Mouse (Mus musculus): ENCODE measurements around the gene Dhtkd1. TPM values are rescaled to one million over a fixed set of nuclear protein-coding genes. Genes with fewer than 3 reads are reported as not detected.
"Not testable (repeated sequence)": the region's sequence is repeated elsewhere in the genome, so short reads cannot be mapped to it uniquely, and the experiment has no call there.

Gene Dhtkd1
- 6.5 and 9.2 TPM in 2 replicates for polyA plus RNA-seq (2016; fragmentation: Nextera tagmentation; extraction: Ambion mirVana)

DNA sequence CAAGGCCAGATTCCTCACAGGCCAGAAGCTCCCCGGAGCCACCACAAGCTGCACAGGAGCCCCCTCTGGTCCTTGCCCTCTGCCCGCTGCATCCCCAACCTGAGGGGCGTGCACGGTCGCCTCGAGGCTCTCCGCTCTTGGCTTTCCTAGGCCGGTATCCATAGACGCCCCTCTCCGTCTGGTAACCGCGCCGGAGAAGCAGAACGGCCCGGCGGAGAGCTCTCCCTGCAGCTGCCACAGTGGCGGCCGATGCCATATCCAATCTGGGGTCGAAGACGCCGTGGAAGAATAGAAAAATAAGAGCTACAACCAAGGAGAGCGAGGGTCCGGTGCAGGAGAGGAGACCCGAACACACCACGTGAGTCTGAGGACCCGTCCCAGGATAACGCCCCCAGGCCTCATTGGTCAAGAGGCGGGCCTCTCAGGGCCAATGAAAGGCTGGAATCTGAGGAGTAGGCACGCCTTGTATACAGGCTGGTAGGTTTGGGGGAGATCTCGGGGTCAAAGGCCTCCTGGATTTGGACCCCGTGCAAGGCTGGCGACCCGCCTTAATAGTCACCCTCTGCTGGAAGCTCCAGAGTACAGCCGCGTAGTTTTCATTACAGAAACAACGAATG, at the start of gene Dhtkd1:
TSS of gene Dhtkd1 (minus strand) at position 377 of the 617 bp plus-strand sequence.
- Histone ChIP-seq H3K4me3 (peak within 1 kb of the TSS; percentile 76), H3K4me1 (peaks cover 14% of the 10 kb centered on the region), H3K27ac (peak within 1 kb of the TSS; percentile 87), H3K9me3 (replicated peaks) (no peaks in the 10 kb centered on the region), H3K27me3 (ENCODE audit: low read depth, poor library complexity, severe bottlenecking) (no peaks in the 10 kb centered on the region), H3K36me3 (no peaks in the 10 kb centered on the region)
- under 1% methylated on average over 36 of the region's 36 CpGs for WGBS
- peak; percentile 82 for DNase-seq (ENCODE audit: low spot score)

DNA sequence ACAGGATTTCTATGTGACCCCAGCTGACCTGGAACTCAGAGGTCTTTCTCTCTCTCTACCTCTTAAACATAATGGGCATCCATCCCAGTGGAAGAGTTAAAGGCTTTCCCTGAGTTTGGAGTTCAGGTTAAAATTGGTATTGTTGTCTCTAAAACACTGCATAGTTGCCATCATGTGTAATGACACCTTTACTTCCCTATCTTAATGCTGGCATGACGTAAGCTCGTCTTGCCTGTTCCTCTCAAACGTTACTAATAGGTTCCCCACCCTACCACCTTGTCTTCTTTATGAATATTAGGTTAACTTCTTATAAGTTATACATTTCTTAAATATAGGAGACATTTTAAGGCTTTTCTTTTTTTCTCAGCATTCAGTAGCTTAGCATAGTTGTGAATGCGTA, 34.9 kb upstream of the Dhtkd1 start:
- H3K9me3 ChIP-seq (replicated peaks), result no peaks in the 10 kb centered on the region
- H3K27me3 ChIP-seq (ENCODE audit: low read depth, poor library complexity, severe bottlenecking), result no peaks in the 10 kb centered on the region
- no peak overlapping the region for H3K4me3 ChIP-seq
- 98% methylated on average over 4 of the region's 4 CpGs for WGBS
- no peak overlapping the region for H3K27ac ChIP-seq
- H3K4me1 ChIP-seq, result no peaks in the 10 kb centered on the region
- peaks cover 72% of the 10 kb centered on the region for H3K36me3 ChIP-seq
- no peak for DNase-seq (ENCODE audit: low spot score)

DNA sequence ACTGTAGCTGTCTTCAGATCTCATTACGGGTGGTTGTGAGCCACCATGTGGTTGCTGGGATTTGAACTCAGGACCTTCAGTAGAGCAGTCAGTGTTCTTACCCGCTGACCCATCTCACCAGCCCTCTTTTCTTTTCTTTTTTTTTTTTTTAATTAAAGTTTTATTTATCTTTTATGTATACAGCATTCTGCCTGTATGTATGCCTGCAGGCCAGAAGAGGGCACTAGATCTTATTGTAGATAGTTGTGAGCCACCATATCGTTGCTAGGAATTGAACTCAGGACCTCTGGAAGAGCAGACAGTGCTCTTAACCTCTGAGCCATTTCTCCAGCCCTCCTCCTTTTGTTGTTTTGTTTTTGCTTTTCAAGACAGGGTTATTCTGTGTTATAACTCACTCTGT, 28.0 kb upstream of the Dhtkd1 start:
- not testable (repeated sequence) for DNase-seq (ENCODE audit: low spot score); H3K4me1 ChIP-seq; H3K27me3 ChIP-seq (ENCODE audit: low read depth, poor library complexity, severe bottlenecking); H3K9me3 ChIP-seq (replicated peaks); H3K27ac ChIP-seq; H3K4me3 ChIP-seq
- H3K36me3 ChIP-seq, result peaks cover 37% of the 10 kb centered on the region
- WGBS, result 98% methylated on average over 3 of the region's 3 CpGs

GRCm38 (mm10) chr2:5965972-5966371, 23.4 kb upstream of the Dhtkd1 start:
- WGBS, result 95% methylated on average over 3 of the region's 3 CpGs
- Histone ChIP-seq H3K4me3 (no peak overlapping the region), H3K36me3 (peaks cover 58% of the 10 kb centered on the region), H3K9me3 (replicated peaks) (no peaks in the 10 kb centered on the region), H3K27ac (no peak overlapping the region), H3K27me3 (ENCODE audit: low read depth, poor library complexity, severe bottlenecking) (no peaks in the 10 kb centered on the region), H3K4me1 (no peaks in the 10 kb centered on the region)
- no peak for DNase-seq (ENCODE audit: low spot score)

DNA sequence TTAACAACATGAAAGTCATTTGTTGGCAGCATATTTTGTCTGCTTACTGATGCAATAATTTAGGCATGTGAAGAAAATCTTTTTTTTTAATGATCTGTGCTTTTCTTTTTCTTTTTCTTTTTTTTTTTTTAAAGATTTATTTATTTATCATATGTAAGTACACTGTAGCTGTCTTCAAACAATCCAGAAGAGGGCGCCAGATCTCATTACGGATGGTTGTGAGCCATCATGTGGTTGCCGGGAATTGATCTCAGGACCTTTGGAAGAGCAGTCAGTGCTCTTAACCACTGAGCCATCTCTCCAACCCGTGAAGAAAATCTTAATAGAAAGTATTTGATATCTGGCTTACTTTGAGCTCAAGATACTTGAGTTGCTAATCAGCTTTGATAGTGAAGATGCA, 21.1 kb upstream of the Dhtkd1 start:
- H3K27me3 ChIP-seq (ENCODE audit: low read depth, poor library complexity, severe bottlenecking); H3K4me1 ChIP-seq; H3K27ac ChIP-seq; H3K9me3 ChIP-seq (replicated peaks); DNase-seq (ENCODE audit: low spot score); H3K4me3 ChIP-seq: not testable (repeated sequence)
- H3K36me3 ChIP-seq, result peaks cover 81% of the 10 kb centered on the region
- 90% methylated on average over 4 of the region's 4 CpGs for WGBS

DNA sequence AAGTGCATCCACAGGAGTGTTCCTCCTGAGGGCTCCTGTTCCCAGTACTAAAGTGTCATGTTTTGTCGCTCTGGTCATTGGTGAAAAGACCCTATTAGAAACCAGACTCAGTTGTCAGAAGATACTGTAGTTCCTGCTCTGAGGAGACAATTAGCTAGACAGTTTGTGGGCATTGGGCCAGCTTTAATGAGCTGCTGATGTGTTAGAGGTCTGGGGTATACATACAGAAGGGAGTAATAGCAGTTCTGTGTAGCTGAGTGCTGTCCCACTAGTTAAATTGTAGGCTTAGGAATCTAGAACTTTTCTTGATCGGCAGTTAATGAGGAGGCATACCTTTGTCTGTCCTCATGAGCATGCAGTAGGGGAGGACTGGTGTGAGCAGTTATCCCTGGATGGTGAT, 19.7 kb upstream of the Dhtkd1 start:
- no peak for DNase-seq (ENCODE audit: low spot score)
- WGBS, result 90% methylated on average over 2 of the region's 2 CpGs

DNA sequence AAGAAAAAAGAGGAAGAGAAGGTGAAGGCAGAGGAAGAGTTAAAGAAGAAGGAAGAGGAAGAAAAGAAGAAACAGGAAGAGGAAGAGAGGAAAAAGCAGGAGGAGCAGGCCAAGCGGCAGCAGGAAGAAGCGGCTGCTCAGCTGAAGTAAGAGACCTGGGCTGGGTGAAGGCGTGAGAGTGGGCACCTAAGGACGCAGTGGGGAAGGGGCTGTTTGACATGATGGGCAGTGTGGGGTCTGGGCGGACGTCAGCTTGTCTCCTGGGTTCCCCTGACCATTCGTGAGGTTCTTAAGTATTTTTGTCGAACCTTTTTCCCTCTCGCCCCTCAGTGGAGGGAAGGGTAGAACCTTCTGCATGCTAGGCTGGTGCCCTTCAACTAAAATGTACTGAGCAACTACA, 15.1 kb upstream of the Dhtkd1 start:
- Histone ChIP-seq H3K27me3 (ENCODE audit: low read depth, poor library complexity, severe bottlenecking) (no peaks in the 10 kb centered on the region), H3K9me3 (replicated peaks) (no peaks in the 10 kb centered on the region), H3K4me1 (0 out of 2 replicates have a peak, but pooled peaks cover under 1% of the 10 kb centered on the region), H3K36me3 (peaks cover 63% of the 10 kb centered on the region), H3K4me3 (no peak overlapping the region), H3K27ac (no peak overlapping the region)
- no peak for DNase-seq (ENCODE audit: low spot score)
- WGBS, result 92% methylated on average over 9 of the region's 9 CpGs

More for the DNA sequence above, 19.7 kb upstream of the Dhtkd1 start:
- Histone ChIP-seq H3K9me3 (replicated peaks) (no peaks in the 10 kb centered on the region), H3K27ac (no peak overlapping the region), H3K36me3 (peaks cover 96% of the 10 kb centered on the region), H3K27me3 (ENCODE audit: low read depth, poor library complexity, severe bottlenecking) (no peaks in the 10 kb centered on the region), H3K4me3 (no peak overlapping the region), H3K4me1 (no peaks in the 10 kb centered on the region)

- Histone ChIP-seq H3K36me3 (peaks cover 6% of the 10 kb centered on the region; the same call in 1 of the 2 replicates), H3K4me1 (peaks cover 11% of the 10 kb centered on the region; the same call in 1 of the 2 replicates), H3K27me3 (ENCODE audit: low read depth, poor library complexity, severe bottlenecking) (no peaks in the 10 kb centered on the region), H3K27ac (peak overlapping the region; percentile 94), H3K9me3 (replicated peaks) (no peaks in the 10 kb centered on the region), H3K4me3 (peak overlapping the region; percentile 91)
- WGBS, result under 1% methylated on average over 46 of the region's 46 CpGs
- no peak for DNase-seq (ENCODE audit: low spot score)
These were observed 9.1 kb upstream of the Dhtkd1 start for GRCm38 (mm10) chr2:5951621-5952211.

DNA sequence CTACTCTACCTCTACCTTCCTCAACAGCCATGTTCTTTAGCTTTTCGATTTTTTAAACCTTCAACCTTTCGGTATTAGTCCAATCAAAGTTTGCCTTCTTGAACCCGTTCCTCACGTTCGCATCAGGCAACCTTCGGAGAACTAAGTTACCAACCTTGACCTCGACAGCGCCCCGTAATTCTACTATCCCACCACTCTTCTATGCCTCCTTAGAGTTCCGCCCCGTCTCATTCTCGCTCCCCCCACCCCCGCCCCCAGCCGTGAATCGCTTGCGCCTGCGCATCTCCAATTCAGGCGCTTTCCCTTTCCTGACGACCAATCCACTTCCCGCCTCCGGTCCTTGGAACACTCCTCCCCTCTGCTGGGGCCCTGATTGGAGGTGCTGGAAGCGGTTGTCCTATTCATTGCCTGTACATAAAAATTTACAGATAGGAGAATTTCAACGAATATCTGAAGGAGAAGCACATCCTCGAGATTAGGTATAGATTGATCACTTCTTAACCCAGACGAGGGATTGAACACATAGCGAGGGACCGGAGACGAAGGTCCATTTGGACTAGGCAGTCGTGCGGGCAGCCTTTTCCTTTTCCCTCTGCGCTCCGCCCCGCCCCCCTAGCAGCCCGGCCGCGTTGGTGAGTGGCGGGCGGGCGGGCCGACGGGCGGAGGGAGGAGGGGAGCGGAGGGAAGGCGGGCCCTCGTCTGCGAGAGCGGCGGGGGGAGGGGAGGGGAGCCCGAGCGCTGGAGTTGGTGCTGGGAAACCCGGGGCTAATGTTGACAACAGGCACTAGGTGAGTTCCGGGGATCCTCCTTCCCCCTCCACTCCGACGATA, 8.4 kb upstream of the Dhtkd1 start, which contains the start of gene Upf2:
TSS of gene Upf2 (plus strand) at position 704 of the 830 bp plus-strand sequence.
- Histone ChIP-seq H3K9me3 (replicated peaks) (no peaks in the 10 kb centered on the region), H3K27ac (peak within 1 kb of the TSS; percentile 94), H3K4me3 (peak within 1 kb of the TSS; percentile 91), H3K27me3 (ENCODE audit: low read depth, poor library complexity, severe bottlenecking) (no peaks in the 10 kb centered on the region), H3K36me3 (peaks cover 6% of the 10 kb centered on the region; the same call in 1 of the 2 replicates), H3K4me1 (peaks cover 11% of the 10 kb centered on the region; the same call in 1 of the 2 replicates)
- peak; percentile 95 for DNase-seq (ENCODE audit: low spot score)
- WGBS, result under 1% methylated on average over 52 of the region's 54 CpGs

DNA sequence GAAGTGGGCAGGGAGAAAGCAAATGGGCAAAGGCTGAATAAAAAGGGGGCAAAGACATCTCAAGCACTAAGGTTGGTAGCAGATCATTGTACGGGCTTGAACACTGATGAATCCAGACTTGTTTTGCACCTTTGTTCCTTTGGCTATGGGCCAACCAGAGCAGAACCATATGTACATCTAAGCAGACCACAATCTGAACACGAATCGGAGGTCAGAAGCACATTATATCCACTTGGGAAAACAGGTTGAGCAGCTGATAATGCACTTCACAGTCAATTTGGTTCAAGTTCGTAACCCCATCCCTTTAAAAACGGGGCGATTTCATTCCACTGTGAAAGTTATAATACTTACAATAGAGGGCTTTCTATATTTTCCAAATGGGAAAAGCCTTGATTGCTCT, 7.7 kb upstream of the Dhtkd1 start:
- Histone ChIP-seq H3K9me3 (replicated peaks) (no peaks in the 10 kb centered on the region), H3K27ac (peak overlapping the region; percentile 94), H3K4me3 (peak overlapping the region; percentile 91), H3K27me3 (ENCODE audit: low read depth, poor library complexity, severe bottlenecking) (no peaks in the 10 kb centered on the region), H3K4me1 (peaks cover 11% of the 10 kb centered on the region; the same call in 1 of the 2 replicates), H3K36me3 (peaks cover 6% of the 10 kb centered on the region; the same call in 1 of the 2 replicates)
- no peak for DNase-seq (ENCODE audit: low spot score)
- WGBS, result 23% methylated on average over 6 of the region's 6 CpGs

- H3K27ac ChIP-seq, result 0 out of 2 replicates have a peak overlapping the region, but pooled peaks have one; percentile 94
These were observed 7.2 kb upstream of the Dhtkd1 start for GRCm38 (mm10) chr2:5949821-5950220.

GRCm38 (mm10) chr2:5948964-5949363, 6.4 kb upstream of the Dhtkd1 start:
- WGBS, result 93% methylated on average over 2 of the region's 2 CpGs
- Histone ChIP-seq H3K4me3 (no peak overlapping the region), H3K27ac (no peak overlapping the region), H3K27me3 (ENCODE audit: low read depth, poor library complexity, severe bottlenecking) (no peaks in the 10 kb centered on the region), H3K4me1 (peaks cover 11% of the 10 kb centered on the region; the same call in 1 of the 2 replicates), H3K36me3 (peaks cover 6% of the 10 kb centered on the region; the same call in 1 of the 2 replicates), H3K9me3 (replicated peaks) (no peaks in the 10 kb centered on the region)
- no peak for DNase-seq (ENCODE audit: low spot score)

More at GRCm38 (mm10) chr2:5949821-5950220, 7.2 kb upstream of the Dhtkd1 start:
- whole genome bisulfite sequencing, result 94% methylated on average over 9 of the region's 9 CpGs
- Histone ChIP-seq H3K4me3 (peak overlapping the region; percentile 91), H3K4me1 (peaks cover 11% of the 10 kb centered on the region; the same call in 1 of the 2 replicates)
- not testable (repeated sequence) for H3K27me3 ChIP-seq (ENCODE audit: low read depth, poor library complexity, severe bottlenecking); H3K9me3 ChIP-seq (replicated peaks); DNase-seq (ENCODE audit: low spot score); H3K36me3 ChIP-seq

All from limb, embryonic 10.5 days (tissue).